Mouse (Mus musculus) embryonic facial prominence, embryonic 10.5 days (tissue): ENCODE measurements at regions not wholly inside any gene's neighbourhood (a gene's known extent, or its start where the extent isn't known, plus 50 kb on each side); places are given as distances from the start of the nearest gene placed in this dataset.

Experiments
- DNase-seq: peaks from one replicate; pipeline ENCODE4 v3.0.0-alpha.2; 2017; ENCODE audit warnings: low spot score
- H3K27ac ChIP-seq: fragments of 300-500 bp; sonication (generic); replicated peaks from 2 replicates; pipeline ENCODE4 v1.5.1; 2016; ENCODE audit warnings: mild to moderate bottlenecking
- H3K27me3 ChIP-seq: fragments of 300-500 bp; sonication (generic); replicated peaks from 2 replicates; pipeline ENCODE4 v1.6.1; 2016; ENCODE audit warnings: low read depth, mild to moderate bottlenecking; ENCODE audit not compliant: poor library complexity, severe bottlenecking
- H3K36me3 ChIP-seq: fragments of 300-500 bp; sonication (generic); replicated peaks from 2 replicates; pipeline ENCODE4 v1.6.1; 2016; ENCODE audit warnings: mild to moderate bottlenecking, moderate library complexity
- H3K4me1 ChIP-seq: fragments of 300-500 bp; sonication (generic); 2 replicates; pipeline ENCODE4 v1.6.1; 2016
- H3K4me3 ChIP-seq: fragments of 300-500 bp; sonication (generic); 2 replicates; pipeline ENCODE4 v1.5.1; 2016; ENCODE audit warnings: mild to moderate bottlenecking, moderate library complexity
- H3K9me3 ChIP-seq: fragments of 300-500 bp; sonication (generic); 2 replicates; pipeline ENCODE4 v1.6.1; 2016; ENCODE audit warnings: mild to moderate bottlenecking
- WGBS: fragments of 180-500 bp; shearing (Covaris S2); methylation state at CpG from one replicate; pipeline ENCODE4 v1.1.7; 2016; 5-methylcytosine and 5-hydroxymethylcytosine counted together

GRCm38 (mm10) chr15:36913308-36913707, 94.3 kb downstream of the Zfp706 start:
- WGBS, result 87% methylated on average over 7 of the region's 7 CpGs
- Histone ChIP-seq H3K4me1 (peaks cover 22% of the 10 kb centered on the region), H3K4me3 (no peak overlapping the region), H3K9me3 (no peaks in the 10 kb centered on the region), H3K27ac (no peak overlapping the region), H3K36me3 (no peaks in the 10 kb centered on the region), H3K27me3 (no peaks in the 10 kb centered on the region)
- no peak for DNase-seq

DNA sequence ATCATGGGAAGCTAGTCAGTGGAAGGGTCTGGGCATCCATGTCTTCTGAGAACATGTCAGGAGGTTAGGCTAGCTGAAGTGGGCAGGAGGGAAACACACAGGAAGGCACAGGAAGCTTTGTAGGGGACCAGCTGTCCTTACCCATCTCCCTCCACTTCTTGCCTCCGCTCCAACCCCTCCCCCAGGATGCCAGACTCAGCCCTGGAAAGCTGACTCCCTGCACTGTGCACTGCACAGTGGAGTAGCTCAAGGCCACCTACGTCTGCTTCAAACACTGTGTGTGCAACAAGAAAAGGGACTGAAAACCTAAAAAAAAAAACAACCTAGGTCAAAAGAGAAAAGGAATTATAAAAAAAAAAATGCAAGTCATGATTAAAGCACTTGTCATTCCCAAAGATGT, 97.3 kb downstream of the Zfp706 start:
- WGBS, result 65% methylated on average over 2 of the region's 2 CpGs

GRCm38 (mm10) chr15:36909494-36909893, 98.1 kb downstream of the Zfp706 start:
- H3K27ac ChIP-seq, result no peak overlapping the region
- H3K4me3 ChIP-seq, result no peak overlapping the region
- no peak for DNase-seq
- peaks cover 27% of the 10 kb centered on the region for H3K4me1 ChIP-seq
- WGBS, result 89% methylated on average over 3 of the region's 3 CpGs
- H3K9me3 ChIP-seq, result no peaks in the 10 kb centered on the region
- no peaks in the 10 kb centered on the region for H3K36me3 ChIP-seq
- H3K27me3 ChIP-seq, result no peaks in the 10 kb centered on the region

More for the DNA sequence above, 97.3 kb downstream of the Zfp706 start:
- Histone ChIP-seq H3K27me3 (no peaks in the 10 kb centered on the region), H3K4me3 (no peak overlapping the region), H3K4me1 (peaks cover 27% of the 10 kb centered on the region), H3K9me3 (no peaks in the 10 kb centered on the region), H3K27ac (no peak overlapping the region), H3K36me3 (no peaks in the 10 kb centered on the region)
- no peak for DNase-seq

DNA sequence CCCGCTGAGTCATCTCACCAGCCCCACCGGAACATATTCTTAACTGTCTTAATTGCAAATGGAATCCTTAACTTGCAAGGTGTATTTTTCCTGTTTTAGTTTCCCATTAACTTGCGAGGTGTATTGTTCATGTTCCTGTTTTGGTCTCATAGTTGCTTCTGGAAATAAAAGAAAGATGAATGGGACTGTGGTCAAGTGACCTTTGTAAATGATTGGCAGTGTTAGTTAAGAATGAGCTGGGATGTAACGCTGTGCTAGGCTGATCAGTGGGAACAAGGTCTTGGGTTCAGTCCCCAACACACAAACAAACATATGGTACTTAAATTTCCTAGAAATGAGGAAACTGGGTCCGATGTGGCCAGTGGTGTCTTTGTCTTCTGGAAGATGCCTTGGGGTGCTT, 100.8 kb downstream of the Zfp706 start:
- no peak for DNase-seq
- WGBS, result 87% methylated on average over 5 of the region's 5 CpGs
- H3K4me1 ChIP-seq, result peaks cover 44% of the 10 kb centered on the region
- no peaks in the 10 kb centered on the region for H3K9me3 ChIP-seq
- no peaks in the 10 kb centered on the region for H3K36me3 ChIP-seq
- no peak overlapping the region for H3K4me3 ChIP-seq
- H3K27me3 ChIP-seq, result no peaks in the 10 kb centered on the region
- no peak overlapping the region for H3K27ac ChIP-seq

- Histone ChIP-seq H3K27me3 (no peaks in the 10 kb centered on the region), H3K27ac (no peak overlapping the region), H3K9me3 (no peaks in the 10 kb centered on the region), H3K4me3 (no peak overlapping the region), H3K36me3 (no peaks in the 10 kb centered on the region), H3K4me1 (peaks cover 47% of the 10 kb centered on the region)
- 87% methylated on average over 3 of the region's 3 CpGs for WGBS
- no peak for DNase-seq
These were observed 101.5 kb downstream of the Zfp706 start for GRCm38 (mm10) chr15:36906052-36906451.

- WGBS, result 75% methylated on average over 5 of the region's 5 CpGs
These were observed 103.7 kb downstream of the Zfp706 start for GRCm38 (mm10) chr15:36903922-36904321.

GRCm38 (mm10) chr15:36903309-36903708, 104.3 kb downstream of the Zfp706 start:
- 0 out of 2 replicates have a peak overlapping the region, but pooled peaks have one; percentile 2 for H3K27ac ChIP-seq
- whole genome bisulfite sequencing, result 41% methylated on average over 4 of the region's 4 CpGs
- H3K27me3 ChIP-seq, result no peaks in the 10 kb centered on the region
- no peaks in the 10 kb centered on the region for H3K9me3 ChIP-seq
- no peak for DNase-seq
- H3K4me1 ChIP-seq, result peaks cover 49% of the 10 kb centered on the region
- H3K36me3 ChIP-seq, result no peaks in the 10 kb centered on the region
- no peak overlapping the region for H3K4me3 ChIP-seq

More at GRCm38 (mm10) chr15:36903922-36904321, 103.7 kb downstream of the Zfp706 start:
- no peaks in the 10 kb centered on the region for H3K36me3 ChIP-seq
- H3K4me3 ChIP-seq, result no peak overlapping the region
- peaks cover 51% of the 10 kb centered on the region for H3K4me1 ChIP-seq
- no peak for DNase-seq
- no peaks in the 10 kb centered on the region for H3K27me3 ChIP-seq
- no peaks in the 10 kb centered on the region for H3K9me3 ChIP-seq
- no peak overlapping the region for H3K27ac ChIP-seq

DNA sequence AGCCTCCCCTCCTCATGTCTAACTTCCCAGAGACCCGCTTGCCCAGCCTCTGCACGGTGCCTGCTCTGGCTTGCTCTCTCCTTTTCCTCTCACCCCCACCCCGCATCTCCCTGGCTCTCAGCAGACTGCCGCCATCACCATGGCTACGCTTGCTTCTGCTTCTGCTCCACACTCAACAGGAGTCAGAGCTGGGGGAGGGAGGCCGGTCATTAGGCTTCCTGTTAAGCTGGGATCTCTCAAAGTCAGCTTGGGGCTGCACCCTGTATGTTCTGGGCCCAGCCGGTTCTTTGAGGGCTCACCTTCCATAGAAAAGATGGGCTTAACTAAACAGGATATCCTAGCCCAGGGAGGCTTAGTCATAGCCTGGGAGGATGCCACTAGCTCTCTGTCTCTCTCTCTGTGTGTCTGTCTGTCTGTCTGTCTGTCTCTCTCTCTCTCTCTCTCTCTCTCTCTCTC, 105.7 kb downstream of the Zfp706 start:
- Histone ChIP-seq H3K4me1 (peaks cover 40% of the 10 kb centered on the region), H3K27ac (peak overlapping the region; percentile 70), H3K4me3 (peak overlapping the region; percentile 23), H3K36me3 (no peaks in the 10 kb centered on the region), H3K9me3 (no peaks in the 10 kb centered on the region), H3K27me3 (no peaks in the 10 kb centered on the region)
- DNase-seq, result peak; percentile 81
- WGBS, result 8% methylated on average over 7 of the region's 7 CpGs

- Histone ChIP-seq H3K9me3 (no peaks in the 10 kb centered on the region), H3K4me1 (peaks cover 40% of the 10 kb centered on the region), H3K4me3 (peak overlapping the region; percentile 23), H3K27me3 (no peaks in the 10 kb centered on the region), H3K27ac (peak overlapping the region; percentile 70), H3K36me3 (no peaks in the 10 kb centered on the region)
- DNase-seq, result no peak
- WGBS, result 63% methylated on average over 5 of the region's 5 CpGs
These were observed 106.2 kb downstream of the Zfp706 start for GRCm38 (mm10) chr15:36901350-36901749.

GRCm38 (mm10) chr15:36900940-36901339, 106.6 kb downstream of the Zfp706 start:
- no peaks in the 10 kb centered on the region for H3K36me3 ChIP-seq
- 57% methylated on average over 2 of the region's 2 CpGs for WGBS
- no peak for DNase-seq

DNA sequence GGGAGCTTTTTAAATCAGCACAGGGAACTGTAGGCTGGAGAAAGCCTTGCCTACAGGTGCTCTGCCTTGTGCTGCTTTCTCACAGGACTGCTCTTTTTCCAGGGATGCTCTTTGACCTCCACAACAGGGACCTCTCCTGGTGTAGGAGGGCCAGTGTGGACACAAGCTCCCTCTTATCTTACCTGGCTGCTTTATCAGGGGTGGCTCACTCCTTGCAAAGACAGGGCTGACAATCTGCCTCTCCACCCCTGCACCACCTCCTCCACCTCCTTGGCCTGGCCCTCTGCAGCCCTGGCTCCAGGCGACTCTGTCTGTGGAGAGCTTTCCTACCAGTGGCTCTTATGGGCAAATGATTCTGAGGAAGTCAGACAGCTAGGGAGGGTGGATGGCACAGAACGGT, 107.7 kb downstream of the Zfp706 start:
- no peak overlapping the region for H3K4me3 ChIP-seq
- H3K4me1 ChIP-seq, result peaks cover 40% of the 10 kb centered on the region
- no peaks in the 10 kb centered on the region for H3K36me3 ChIP-seq
- no peaks in the 10 kb centered on the region for H3K9me3 ChIP-seq
- H3K27ac ChIP-seq, result peak overlapping the region; percentile 8; the same call in 1 of the 2 replicates
- 61% methylated on average over 2 of the region's 2 CpGs for WGBS
- no peak for DNase-seq
- H3K27me3 ChIP-seq, result 0 out of 2 replicates have a peak, but pooled peaks cover 5% of the 10 kb centered on the region

More at GRCm38 (mm10) chr15:36900940-36901339, 106.6 kb downstream of the Zfp706 start:
- peak overlapping the region; percentile 70 for H3K27ac ChIP-seq
- H3K4me1 ChIP-seq, result peaks cover 40% of the 10 kb centered on the region
- no peaks in the 10 kb centered on the region for H3K27me3 ChIP-seq
- H3K4me3 ChIP-seq, result no peak overlapping the region
- H3K9me3 ChIP-seq, result no peaks in the 10 kb centered on the region

DNA sequence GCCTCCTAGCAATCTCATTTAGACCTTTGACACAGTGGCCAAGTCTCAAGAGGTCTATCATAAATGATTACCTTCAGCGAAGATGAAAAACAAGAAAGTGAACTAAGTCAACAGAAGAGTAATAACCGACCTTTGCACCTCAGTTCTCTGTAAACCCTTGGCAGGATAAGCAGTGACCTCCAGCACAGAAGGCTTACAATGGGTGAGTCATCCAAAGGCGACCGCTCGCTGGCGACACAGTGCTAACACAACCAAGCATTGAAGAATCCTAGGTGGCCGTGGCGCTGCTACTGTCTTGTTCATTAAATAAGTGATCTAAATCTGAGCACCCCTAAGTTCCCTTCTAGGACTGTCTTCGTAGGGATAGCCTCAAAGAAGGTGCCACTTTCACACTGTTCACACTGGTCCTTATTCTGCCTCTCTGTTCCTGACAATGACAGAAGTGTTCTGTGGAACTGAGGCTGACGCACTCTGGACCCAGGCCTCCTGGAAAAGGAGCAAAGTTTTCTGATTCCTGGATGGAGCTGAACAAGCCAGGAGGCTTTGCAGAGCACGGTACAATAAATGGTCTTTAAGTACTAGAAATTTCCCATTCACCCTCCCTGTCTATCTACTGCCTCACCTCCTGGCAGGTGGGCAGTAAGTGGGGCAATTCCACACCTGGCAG, 108.6 kb downstream of the Zfp706 start:
- Histone ChIP-seq H3K27ac (no peak overlapping the region), H3K4me1 (peaks cover 40% of the 10 kb centered on the region), H3K4me3 (no peak overlapping the region), H3K36me3 (no peaks in the 10 kb centered on the region), H3K27me3 (0 out of 2 replicates have a peak, but pooled peaks cover 5% of the 10 kb centered on the region), H3K9me3 (no peaks in the 10 kb centered on the region)
- DNase-seq, result no peak
- 88% methylated on average over 11 of the region's 11 CpGs for WGBS

DNA sequence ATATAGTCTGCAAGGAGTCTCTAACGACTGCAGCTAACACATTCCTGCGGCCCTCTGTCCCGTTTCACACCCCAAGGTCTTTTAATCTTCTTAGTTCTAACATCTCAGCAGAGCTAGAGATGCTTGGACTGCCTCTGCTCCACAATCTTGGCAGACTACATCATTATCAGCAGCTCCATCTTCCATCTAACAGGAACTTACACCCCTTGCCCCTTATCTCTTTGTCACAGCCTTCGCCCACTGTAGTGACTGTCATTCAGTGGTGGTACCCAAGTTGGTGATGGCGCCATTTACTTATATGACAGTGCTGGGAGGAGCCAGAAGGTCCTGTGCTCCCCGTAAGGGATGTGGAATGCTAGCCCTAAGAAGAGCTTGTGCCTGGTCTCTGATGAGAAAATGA, 109.2 kb downstream of the Zfp706 start:
- H3K27me3 ChIP-seq, result 0 out of 2 replicates have a peak, but pooled peaks cover 9% of the 10 kb centered on the region
- DNase-seq, result no peak
- H3K4me1 ChIP-seq, result peaks cover 40% of the 10 kb centered on the region
- no peak overlapping the region for H3K4me3 ChIP-seq
- H3K36me3 ChIP-seq, result no peaks in the 10 kb centered on the region
- WGBS, result 88% methylated on average over 6 of the region's 6 CpGs
- no peak overlapping the region for H3K27ac ChIP-seq
- H3K9me3 ChIP-seq, result no peaks in the 10 kb centered on the region
